Mouse (Mus musculus): ENCODE data around the gene Mrpl21. TPM values are rescaled to one million over a fixed set of nuclear protein-coding genes. Genes with fewer than 3 reads are reported as not detected.

Mrpl21 gene
- polyA plus RNA-seq, 1 experiment from 2014 or later, result 111 TPM

DNA sequence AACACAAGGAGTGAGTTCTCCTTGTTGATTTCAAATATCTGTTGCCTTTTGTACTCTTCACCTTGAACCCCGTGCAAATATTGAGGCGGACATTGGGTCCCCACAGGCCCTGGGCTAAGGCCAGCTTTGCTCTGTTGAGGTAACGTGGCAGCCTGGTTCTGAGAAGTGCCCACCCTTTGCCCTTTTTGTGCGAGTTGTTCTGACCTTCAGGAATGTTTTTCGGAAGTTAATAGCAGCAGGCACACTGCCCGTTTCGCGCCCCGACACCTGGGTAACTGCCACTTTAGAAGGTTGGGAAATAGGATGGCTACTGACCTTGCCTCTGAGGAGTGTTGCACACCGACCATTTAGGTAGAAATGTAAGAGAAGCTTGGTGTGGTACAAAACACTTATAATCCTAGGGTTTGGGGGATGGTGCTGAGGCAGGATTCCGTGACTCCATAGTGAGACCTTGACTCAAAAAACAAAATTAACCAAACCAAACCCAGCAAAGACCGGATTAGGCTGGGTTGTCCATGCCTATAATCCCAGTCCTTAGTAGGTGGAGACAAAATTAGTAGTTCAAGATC is 43.9 kb downstream of the Mrpl21 start:
- Histone ChIP-seq H3K4me1 (replicated peaks) (peaks cover 47% of the 10 kb centered on the region), H3K9ac (replicated peaks) (no peak overlapping the region), H3K4me3 (replicated peaks) (no peak overlapping the region), H3K4me2 (replicated peaks) (peak overlapping the region; percentile 84), H3K27me3 (peaks cover 25% of the 10 kb centered on the region), H3K27ac (peak overlapping the region; percentile 88), H3K9me3 (no peaks in the 10 kb centered on the region), H3K36me3 (no peaks in the 10 kb centered on the region)
- ATAC-seq, result no peak
- WGBS, result 81% methylated on average over 12 of the region's 12 CpGs

DNA sequence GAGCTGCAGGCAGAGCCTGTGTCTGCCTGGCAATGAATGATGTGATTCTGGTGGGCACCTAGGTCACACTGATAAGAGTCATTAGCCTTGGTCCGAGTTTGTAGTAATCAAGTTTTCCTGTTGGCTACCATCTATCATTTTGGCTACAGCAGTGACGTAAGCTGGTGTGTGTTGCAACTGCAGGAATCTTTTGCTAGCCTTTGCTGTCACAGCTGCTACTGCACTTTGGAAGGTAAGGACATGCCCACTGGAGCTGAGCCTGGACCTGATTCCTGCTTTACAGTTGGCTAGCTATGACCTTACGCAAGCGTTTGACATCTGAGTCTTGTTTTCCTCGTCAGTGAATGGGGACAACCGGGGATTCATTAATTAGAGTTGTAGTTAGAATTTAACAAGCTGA is 50.5 kb downstream of the Mrpl21 start:
- peaks cover 18% of the 10 kb centered on the region for H3K4me1 ChIP-seq (replicated peaks)

DNA sequence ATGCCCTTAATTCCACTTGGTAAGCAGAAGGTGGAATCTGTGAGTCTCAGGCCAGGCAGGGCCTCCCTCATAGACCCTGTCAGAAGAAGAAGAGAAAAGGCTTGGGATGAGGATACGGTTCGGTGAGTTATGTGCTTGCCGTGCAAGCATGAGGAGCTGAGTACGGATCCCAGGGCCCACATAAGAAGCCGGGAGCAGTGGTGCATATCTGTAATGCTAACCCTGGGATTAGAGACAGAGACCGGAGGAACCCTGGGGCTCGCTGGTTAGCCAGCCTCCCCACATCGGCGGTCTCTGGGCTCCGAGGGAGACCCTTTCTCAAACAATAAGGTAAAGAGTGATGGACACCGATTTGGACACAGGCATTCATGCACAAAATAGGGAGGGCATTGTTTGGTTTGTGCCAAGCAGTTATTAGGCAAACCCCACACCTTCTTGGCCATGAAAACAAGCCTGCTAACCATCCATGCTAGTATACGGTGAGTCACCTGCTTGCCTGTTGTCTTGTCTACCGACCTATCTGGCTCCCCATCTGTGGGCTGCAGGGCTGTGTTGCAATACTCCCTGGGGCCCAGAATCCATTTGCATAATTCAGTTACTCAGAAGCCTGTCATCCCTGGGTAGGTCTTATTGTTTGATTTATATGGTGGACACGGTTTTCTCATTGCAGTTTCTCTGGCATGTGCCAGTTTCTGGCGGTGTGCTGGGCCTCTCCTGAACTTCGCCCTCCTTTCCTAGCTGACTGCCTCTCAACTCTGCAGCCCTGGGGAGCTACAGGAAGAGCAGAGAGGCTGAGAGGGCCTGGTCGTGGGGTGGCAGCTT is 51.2 kb downstream of the Mrpl21 start:
- ATAC-seq, result peak; percentile 64
- 27% methylated on average over 17 of the region's 17 CpGs for WGBS

More for the DNA sequence above, 50.5 kb downstream of the Mrpl21 start:
- Histone ChIP-seq H3K27ac (no peak overlapping the region), H3K4me3 (replicated peaks) (no peak overlapping the region), H3K36me3 (no peaks in the 10 kb centered on the region), H3K4me2 (replicated peaks) (no peak overlapping the region), H3K9me3 (no peaks in the 10 kb centered on the region), H3K27me3 (no peaks in the 10 kb centered on the region), H3K9ac (replicated peaks) (no peak overlapping the region)
- WGBS, result 82% methylated on average over 6 of the region's 6 CpGs
- ATAC-seq, result no peak

DNA sequence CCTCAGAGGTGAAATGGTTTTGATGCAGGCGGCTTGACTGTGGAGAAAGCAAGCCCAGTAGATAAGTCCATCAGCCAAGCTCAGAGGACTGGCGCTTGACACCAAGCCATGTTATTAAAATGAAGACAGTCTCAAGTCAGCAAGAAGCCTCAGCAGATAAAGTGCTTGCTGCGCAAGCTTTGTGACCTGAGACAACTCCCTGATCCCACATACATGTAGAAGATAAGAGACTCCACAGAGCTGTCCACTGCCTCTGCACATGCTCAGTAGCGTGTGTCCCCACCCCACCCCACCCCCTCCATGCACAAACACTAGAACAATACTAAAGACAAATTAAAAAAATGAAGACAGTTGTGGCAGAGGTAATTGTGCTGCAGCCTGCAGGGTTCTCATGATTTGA is 51.8 kb downstream of the Mrpl21 start:
- WGBS, result 65% methylated on average over 4 of the region's 4 CpGs
- H3K9me3 ChIP-seq, result no peaks in the 10 kb centered on the region
- H3K4me2 ChIP-seq (replicated peaks), result no peak overlapping the region
- ATAC-seq, result peak; percentile 4; the same call in 1 of the 2 replicates
- no peaks in the 10 kb centered on the region for H3K36me3 ChIP-seq
- H3K27me3 ChIP-seq, result no peaks in the 10 kb centered on the region
- H3K27ac ChIP-seq, result 0 out of 2 replicates have a peak overlapping the region, but pooled peaks have one; percentile 1
- no peak overlapping the region for H3K9ac ChIP-seq (replicated peaks)
- peaks cover 18% of the 10 kb centered on the region for H3K4me1 ChIP-seq (replicated peaks)
- H3K4me3 ChIP-seq (replicated peaks), result no peak overlapping the region

More for the DNA sequence above, 51.2 kb downstream of the Mrpl21 start:
- no peaks in the 10 kb centered on the region for H3K27me3 ChIP-seq
- no peak overlapping the region for H3K9ac ChIP-seq (replicated peaks)
- no peaks in the 10 kb centered on the region for H3K9me3 ChIP-seq
- no peak overlapping the region for H3K4me3 ChIP-seq (replicated peaks)
- H3K27ac ChIP-seq, result 0 out of 2 replicates have a peak overlapping the region, but pooled peaks have one; percentile 14
- no peaks in the 10 kb centered on the region for H3K36me3 ChIP-seq
- H3K4me2 ChIP-seq (replicated peaks), result no peak overlapping the region
- H3K4me1 ChIP-seq (replicated peaks), result peaks cover 18% of the 10 kb centered on the region

DNA sequence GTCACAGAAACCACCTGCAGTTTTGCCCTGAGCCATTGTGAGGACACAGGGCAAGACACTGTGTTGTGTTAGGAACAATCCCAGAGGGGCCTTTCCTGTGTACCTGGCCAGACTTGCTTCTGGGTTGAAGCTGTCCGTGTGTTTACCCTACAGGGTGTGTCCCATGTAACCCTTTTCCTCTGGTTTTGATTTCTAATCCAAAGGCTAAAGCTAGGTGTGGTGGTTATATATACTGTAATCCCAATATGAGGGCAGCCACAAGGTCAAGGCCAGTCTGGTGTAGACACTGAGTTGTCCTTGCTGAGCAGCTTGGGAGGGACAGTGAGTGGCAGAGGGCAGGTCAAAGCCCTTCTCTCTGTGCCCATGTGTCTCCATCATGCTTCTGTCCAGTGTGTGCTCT is 53.2 kb downstream of the Mrpl21 start:
- H3K4me3 ChIP-seq (replicated peaks), result no peak overlapping the region
- H3K36me3 ChIP-seq, result no peaks in the 10 kb centered on the region
- 73% methylated on average over 1 of the region's 1 CpGs for WGBS
- no peaks in the 10 kb centered on the region for H3K9me3 ChIP-seq
- no peak overlapping the region for H3K9ac ChIP-seq (replicated peaks)
- H3K4me2 ChIP-seq (replicated peaks), result no peak overlapping the region
- H3K4me1 ChIP-seq (replicated peaks), result peaks cover 18% of the 10 kb centered on the region
- ATAC-seq, result no peak
- no peak overlapping the region for H3K27ac ChIP-seq
- H3K27me3 ChIP-seq, result no peaks in the 10 kb centered on the region

DNA sequence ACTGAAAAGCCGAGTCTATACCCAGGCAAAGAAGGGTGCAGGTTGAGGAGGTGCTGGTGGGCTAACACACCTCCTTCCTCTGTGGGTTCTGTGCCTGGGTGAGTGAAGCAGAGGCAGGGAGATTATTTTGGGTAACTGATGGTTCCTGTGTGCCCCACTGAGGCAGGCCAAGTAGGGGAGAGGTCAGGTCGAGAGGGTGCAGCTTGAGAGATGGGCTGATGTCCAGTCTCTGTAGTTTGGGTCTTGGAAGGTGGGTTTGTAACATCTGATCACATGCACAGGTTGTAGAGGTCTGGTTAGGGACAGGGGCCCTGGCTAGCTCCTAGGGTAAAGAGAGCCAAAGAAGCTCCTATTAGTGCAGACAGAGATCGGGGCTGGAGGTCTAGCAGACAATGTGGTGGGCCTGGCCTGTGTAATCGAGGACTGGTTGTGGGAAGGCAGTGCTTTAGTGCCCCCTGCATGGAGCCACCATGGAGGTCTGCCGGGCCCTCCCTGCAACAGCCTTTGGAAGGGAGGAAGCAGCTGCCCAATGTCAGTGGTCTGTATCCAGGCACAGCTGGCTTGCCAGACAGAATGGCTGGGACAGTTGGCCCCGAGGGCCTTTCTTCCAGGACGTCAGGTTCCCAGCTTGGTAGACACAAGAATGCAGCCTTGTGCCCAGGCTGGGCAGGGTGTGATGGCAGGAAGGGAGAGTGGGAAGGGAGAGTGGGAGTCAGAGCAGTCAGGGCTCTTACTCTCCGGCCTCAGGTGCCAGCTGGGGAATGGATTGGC is 54.0 kb downstream of the Mrpl21 start:
- whole genome bisulfite sequencing, result 66% methylated on average over 8 of the region's 8 CpGs
- H3K9ac ChIP-seq (replicated peaks), result no peak overlapping the region
- no peaks in the 10 kb centered on the region for H3K27me3 ChIP-seq
- H3K4me2 ChIP-seq (replicated peaks), result no peak overlapping the region
- no peaks in the 10 kb centered on the region for H3K9me3 ChIP-seq
- H3K4me1 ChIP-seq (replicated peaks), result peaks cover 18% of the 10 kb centered on the region
- no peak overlapping the region for H3K27ac ChIP-seq
- no peak for ATAC-seq
- H3K36me3 ChIP-seq, result no peaks in the 10 kb centered on the region
- no peak overlapping the region for H3K4me3 ChIP-seq (replicated peaks)

DNA sequence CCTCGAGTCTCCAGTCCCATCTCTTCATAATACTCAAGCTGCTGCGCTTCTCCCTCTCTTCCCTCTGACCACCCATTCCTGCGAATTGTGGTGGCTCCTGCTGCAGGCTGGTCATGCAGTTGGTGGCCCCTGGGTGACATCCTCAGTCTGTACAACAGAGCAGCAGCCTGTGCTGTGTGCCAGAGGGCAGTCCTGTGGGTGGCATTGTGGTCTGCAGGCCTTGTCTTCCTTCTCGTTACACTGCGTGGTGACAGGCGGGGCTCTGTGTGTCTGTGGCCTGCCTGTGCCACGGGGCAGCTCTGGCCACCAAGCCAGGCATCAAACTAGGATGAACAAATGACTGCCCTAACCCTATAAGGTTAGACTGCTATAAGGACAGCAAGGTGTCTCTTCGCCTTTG is 56.5 kb downstream of the Mrpl21 start:
- WGBS, result 84% methylated on average over 8 of the region's 8 CpGs
- H3K9ac ChIP-seq (replicated peaks), result no peak overlapping the region
- no peak overlapping the region for H3K4me2 ChIP-seq (replicated peaks)
- H3K36me3 ChIP-seq, result no peaks in the 10 kb centered on the region
- H3K4me3 ChIP-seq (replicated peaks), result no peak overlapping the region
- peaks cover 9% of the 10 kb centered on the region for H3K4me1 ChIP-seq (replicated peaks)
- ATAC-seq, result no peak
- no peaks in the 10 kb centered on the region for H3K27me3 ChIP-seq
- no peak overlapping the region for H3K27ac ChIP-seq
- H3K9me3 ChIP-seq, result no peaks in the 10 kb centered on the region

DNA sequence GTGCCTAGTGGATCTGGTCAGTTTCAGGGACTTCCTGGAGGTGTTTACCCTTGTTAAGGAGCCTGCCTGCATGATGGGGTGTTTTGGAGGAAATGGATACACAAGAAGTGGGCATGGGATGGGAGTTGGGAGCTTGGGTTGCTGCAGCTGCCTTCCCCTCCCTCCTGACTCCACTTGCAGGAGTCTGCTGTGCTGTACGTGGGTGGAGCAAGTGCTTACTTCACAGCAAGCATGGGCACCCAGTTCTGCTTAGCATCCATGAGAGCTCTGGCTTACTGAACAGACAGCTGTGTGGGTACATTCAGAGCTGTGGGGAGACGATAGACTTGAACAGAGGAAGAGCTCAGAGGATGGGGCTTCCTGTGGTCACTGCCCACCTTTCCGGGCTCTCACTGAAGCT is 58.3 kb downstream of the Mrpl21 start:
- no peaks in the 10 kb centered on the region for H3K9me3 ChIP-seq
- H3K27ac ChIP-seq, result no peak overlapping the region
- ATAC-seq, result no peak
- WGBS, result 81% methylated on average over 3 of the region's 3 CpGs
- H3K36me3 ChIP-seq, result no peaks in the 10 kb centered on the region
- no peak overlapping the region for H3K9ac ChIP-seq (replicated peaks)
- H3K4me1 ChIP-seq (replicated peaks), result no peaks in the 10 kb centered on the region
- H3K4me3 ChIP-seq (replicated peaks), result no peak overlapping the region
- no peak overlapping the region for H3K4me2 ChIP-seq (replicated peaks)
- H3K27me3 ChIP-seq, result no peaks in the 10 kb centered on the region

Small RNA genes lying within 50 kb of the gene (microRNA-seq; reads per million reads assigned to microRNA genes)
- gene Mir6984, result 0.62 reads per million

Other genes starting within 250 kb of the Mrpl21 start
- gene Ighmbp2, start 116 bp downstream of the Mrpl21 start, polyA plus RNA-seq (2015; fragmentation: Nextera tagmentation; extraction: Ambion mirVana), result 11.6 and 11.9 TPM in 2 replicates
- gene Cpt1a, start 39.4 kb downstream of the Mrpl21 start, polyA plus RNA-seq (2015; fragmentation: Nextera tagmentation; extraction: Ambion mirVana), result 12.9 TPM in 2 replicates
- 0.35 and 0.37 TPM in 2 replicates for gene Tesmin, start 106.0 kb downstream of the Mrpl21 start, polyA plus RNA-seq (2015; fragmentation: Nextera tagmentation; extraction: Ambion mirVana)
- 4.0 and 4.7 TPM in 2 replicates for gene Gal, start 131.6 kb downstream of the Mrpl21 start, polyA plus RNA-seq (2015; fragmentation: Nextera tagmentation; extraction: Ambion mirVana)